Mouse (Mus musculus) brown adipose tissue, adult 24 weeks (tissue): ENCODE results near the gene Pcna. TPM values are rescaled to one million over a fixed set of nuclear protein-coding genes. Genes with fewer than 3 reads are reported as not detected.
"Not testable (repeated sequence)": the region's sequence is repeated elsewhere in the genome, so short reads cannot be mapped to it uniquely, and the experiment has no call there.

Experiments
- H3K27ac ChIP-seq: fragments of 200-500 bp; replicated peaks from 2 replicates; pipeline ENCODE4 v1.5.1; 2012; ENCODE audit warnings: low read depth, mild to moderate bottlenecking, low read length
- H3K4me1 ChIP-seq: fragments of 200-500 bp; 2 replicates; pipeline ENCODE4 v1.6.1; 2012; ENCODE audit warnings: low read length, mixed read lengths; ENCODE audit not compliant: control insufficient read depth, insufficient read depth, insufficient read length
- H3K4me3 ChIP-seq: fragments of 200-500 bp; 2 replicates; pipeline ENCODE4 v1.5.1; 2012; ENCODE audit warnings: low read depth, mild to moderate bottlenecking, low read length, moderate library complexity; ENCODE audit not compliant: insufficient read depth
- polyA plus RNA-seq: library from polyadenylated mRNA; stranded (reverse); fragments of >200 nt; gene quantifications from 2 replicates; pipeline ENCODE4 v1.2.4, GENCODE M21; 2012; ENCODE audit not compliant: missing spikeins, insufficient read depth, insufficient read length

Gene Pcna
- 46.7 and 56.1 TPM in 2 replicates for polyA plus RNA-seq

DNA sequence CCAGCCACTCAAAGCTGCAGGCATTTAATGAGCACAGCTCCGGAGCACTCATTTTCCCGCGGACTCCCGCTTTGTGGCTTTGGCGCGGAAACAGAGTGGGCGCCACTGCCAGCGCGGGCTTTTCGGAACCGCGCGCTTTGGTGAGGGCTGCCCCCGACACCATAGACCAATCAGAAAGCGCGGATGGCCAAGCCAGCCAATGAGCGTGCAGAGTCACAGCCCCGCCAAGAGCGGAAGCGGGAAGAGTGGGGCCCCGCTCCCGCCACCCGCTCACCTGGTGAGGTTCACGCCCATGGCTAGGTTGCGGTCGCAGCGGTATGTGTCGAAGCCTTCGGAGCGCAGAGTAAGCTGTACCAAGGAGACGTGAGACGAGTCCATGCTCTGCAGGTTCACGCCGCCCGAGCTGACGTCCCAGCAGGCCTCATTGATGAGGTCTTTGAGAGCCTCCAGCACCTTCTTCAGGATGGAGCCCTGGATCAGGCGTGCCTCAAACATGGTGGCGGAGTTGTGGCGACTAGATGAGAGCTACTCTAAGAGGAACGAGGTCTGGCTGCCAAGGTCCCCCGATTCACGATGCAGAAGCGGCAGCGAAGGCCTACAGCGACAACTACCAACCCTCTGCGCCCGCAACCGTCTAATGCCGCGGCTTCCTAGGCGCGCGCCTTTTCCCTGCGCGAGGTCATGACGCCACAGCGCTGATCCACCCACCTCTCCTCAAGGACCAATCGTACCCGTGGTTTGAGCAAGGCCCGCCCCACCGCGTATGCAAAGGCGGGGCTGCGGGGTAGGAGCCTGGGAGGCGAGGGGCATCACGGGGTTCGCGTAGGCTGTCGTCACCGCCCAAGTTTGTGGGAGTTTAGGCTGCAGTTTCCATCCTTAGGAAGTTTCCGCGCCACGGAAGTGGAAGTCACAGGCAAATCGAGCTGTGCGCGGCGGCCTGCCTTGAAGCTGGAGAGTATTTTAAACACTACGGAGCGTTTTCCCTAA is at the start of gene Pcna:
TSS of gene Pcna (minus strand) at position 773 of the 987 bp plus-strand sequence.
- Histone ChIP-seq H3K27ac (peak within 1 kb of the TSS; percentile 71), H3K4me3 (peak within 1 kb of the TSS; percentile 68), H3K4me1 (no peaks in the 10 kb centered on the region)

DNA sequence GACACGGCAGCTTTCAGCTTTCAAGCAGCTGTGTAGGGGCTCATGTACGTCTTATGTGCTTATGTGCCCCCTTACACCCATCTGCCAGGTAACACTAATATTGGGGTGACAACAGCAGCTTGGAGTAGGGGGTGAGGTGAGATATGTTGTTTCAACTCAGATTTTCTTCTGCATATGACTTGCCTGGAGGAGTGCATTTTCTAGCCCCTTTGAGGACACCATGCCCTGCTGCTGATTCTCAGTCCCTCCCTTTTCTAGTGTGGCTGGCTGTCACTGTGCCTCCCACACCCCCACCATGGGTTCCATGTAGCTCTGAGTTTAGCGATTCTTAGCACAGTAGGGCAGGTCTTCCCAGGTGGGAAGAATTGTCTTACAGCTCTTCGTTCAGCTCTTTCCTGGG is 48.3 kb upstream of the Pcna start:
- Histone ChIP-seq H3K4me3 (no peak overlapping the region), H3K27ac (no peak overlapping the region), H3K4me1 (no peaks in the 10 kb centered on the region)

DNA sequence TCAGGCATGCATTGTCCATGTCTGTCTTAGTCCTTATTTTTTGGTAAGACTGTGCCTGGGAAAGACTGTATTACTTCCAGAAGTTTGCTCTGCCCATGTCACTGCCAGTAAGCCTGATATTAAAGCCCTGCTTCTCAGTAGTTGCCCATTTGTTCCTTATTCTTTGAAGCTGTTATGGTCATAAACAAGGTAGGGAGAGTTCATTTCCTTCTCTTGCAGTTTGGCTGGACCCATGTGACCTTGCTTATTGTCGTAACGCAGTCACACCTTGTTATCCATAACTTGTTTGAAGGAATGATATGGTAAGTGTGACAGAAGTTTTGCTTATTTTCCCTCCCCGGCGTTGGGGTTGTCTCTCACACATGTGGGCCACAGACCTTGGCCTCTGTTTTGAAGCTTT is 45.1 kb upstream of the Pcna start:
- Histone ChIP-seq H3K4me1 (no peaks in the 10 kb centered on the region), H3K27ac (no peak overlapping the region)

DNA sequence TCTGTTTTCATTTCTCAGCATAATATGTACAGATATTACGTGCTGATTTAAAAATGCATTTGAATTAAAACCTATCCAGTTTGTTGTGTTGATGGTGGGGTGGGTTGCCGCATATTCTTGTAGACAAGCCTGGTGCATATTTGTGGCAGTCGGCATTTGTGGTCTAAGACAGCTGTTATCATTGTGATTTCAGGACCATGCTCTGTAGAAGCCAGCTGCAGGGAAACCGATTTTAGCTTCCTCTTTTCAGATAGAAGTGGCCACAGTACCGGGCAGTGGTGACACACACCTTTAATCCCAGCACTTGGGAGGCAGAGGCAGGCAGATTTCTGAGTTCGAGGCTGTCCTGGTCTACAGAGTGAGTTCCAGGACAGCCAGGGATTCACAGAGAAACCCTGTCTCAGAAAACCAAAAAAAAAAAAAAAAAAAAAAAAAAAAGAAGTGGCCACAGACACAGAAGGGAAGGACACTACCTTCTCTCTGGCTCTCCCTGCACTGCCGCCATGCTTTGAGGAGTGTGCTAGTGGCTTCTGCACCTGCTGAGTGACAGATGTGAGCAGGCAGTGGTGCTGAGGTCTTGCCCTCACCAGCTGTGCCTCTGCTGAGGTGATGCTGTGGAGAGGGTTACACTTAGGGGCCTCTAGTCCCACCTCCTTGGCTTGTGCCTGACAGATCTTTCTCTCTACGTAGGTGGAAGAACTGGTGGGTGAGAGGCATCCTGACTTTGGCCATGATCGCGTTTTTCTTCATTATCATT is 40.8 kb upstream of the Pcna start:
- Histone ChIP-seq H3K4me3 (no peak overlapping the region), H3K27ac (no peak overlapping the region), H3K4me1 (peaks cover 27% of the 10 kb centered on the region)

More for the DNA sequence above, 45.1 kb upstream of the Pcna start:
- H3K4me3 ChIP-seq: no peak overlapping the region

DNA sequence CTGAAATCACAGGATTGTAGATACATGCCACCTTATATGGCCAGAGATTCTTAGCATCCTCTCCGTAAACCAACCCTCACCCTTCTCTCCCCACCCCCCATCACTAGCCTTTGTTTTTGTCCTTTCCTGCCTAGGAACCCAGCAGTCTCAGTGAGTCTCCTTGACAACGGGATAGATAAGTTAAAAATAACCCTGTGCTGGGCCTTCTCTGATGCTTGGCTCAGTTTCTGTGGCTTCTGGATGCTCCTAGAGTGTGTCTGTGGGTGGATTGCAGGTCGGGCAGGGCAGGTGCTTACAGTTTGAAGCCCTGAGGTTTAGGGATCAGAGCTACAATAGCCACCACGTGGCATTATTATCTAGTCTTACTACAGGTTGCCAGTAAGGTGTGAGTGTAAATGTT is 39.0 kb upstream of the Pcna start:
- Histone ChIP-seq H3K27ac (0 out of 2 replicates have a peak overlapping the region, but pooled peaks have one; percentile 39), H3K4me1 (peaks cover 27% of the 10 kb centered on the region), H3K4me3 (no peak overlapping the region)

DNA sequence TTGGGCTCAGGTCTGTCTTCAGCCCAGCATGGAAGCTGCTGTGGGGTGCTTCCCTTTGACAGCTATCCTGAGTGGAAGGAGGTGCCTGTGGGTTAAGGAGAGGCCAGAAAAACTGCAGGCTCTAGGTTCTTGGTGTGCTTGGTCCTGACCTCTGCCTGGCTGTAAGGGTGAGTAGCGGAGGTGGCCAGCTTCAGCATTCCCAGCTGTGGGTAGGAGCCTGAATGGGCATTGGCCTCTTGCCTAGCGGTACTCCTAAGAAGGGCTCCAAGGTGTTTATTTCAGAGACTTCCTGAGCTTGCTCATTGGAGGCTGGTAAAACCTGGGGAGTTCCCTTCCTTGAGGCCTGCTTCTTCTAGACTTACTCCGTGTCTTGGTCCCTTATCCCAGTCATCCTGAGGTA is 38.2 kb upstream of the Pcna start:
- peaks cover 28% of the 10 kb centered on the region for H3K4me1 ChIP-seq
- peak overlapping the region; percentile 42 for H3K27ac ChIP-seq
- no peak overlapping the region for H3K4me3 ChIP-seq

DNA sequence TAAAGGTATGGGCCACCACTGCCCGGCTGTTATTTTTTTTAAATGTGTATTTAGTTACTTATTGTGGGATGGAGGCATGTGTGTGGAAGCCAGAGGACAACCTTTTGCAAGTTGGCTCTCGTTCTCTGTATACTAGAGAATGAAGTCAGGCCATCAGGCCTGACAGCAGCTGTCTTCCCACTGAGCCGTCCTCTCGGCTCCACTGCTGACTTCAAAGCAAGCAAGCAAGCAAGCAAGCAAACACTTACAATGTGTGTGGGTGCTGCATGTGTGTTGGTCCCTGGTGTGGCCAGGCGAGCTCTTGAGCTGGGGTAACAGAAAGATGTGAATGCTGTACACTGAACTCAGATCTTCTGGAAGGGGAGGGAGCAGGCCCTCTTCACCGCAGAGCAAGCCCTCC is 37.7 kb upstream of the Pcna start:
- peaks cover 30% of the 10 kb centered on the region for H3K4me1 ChIP-seq
- H3K27ac ChIP-seq: peak overlapping the region; percentile 42
- no peak overlapping the region for H3K4me3 ChIP-seq

DNA sequence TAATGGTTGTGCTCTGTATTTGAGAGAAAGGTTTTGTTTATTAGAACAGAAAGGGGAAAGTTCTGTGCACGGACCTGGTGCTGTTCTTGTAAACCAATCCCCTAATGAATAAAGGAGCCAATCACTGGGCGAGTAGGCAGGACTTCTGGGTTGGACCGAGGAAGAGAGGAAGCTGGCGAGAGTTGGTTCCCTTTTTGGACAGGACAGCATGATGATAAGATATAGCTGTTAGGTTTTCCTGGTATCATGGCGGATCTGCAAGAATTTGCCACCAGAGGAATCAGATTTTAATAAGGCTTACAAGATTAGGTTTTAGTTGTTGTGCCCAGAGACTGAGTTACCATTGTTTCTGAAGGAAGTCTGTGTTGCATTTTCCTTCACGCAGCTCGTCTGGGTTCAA is 36.1 kb upstream of the Pcna start:
- not testable (repeated sequence) for H3K4me3 ChIP-seq, H3K27ac ChIP-seq
- H3K4me1 ChIP-seq: peaks cover 41% of the 10 kb centered on the region

DNA sequence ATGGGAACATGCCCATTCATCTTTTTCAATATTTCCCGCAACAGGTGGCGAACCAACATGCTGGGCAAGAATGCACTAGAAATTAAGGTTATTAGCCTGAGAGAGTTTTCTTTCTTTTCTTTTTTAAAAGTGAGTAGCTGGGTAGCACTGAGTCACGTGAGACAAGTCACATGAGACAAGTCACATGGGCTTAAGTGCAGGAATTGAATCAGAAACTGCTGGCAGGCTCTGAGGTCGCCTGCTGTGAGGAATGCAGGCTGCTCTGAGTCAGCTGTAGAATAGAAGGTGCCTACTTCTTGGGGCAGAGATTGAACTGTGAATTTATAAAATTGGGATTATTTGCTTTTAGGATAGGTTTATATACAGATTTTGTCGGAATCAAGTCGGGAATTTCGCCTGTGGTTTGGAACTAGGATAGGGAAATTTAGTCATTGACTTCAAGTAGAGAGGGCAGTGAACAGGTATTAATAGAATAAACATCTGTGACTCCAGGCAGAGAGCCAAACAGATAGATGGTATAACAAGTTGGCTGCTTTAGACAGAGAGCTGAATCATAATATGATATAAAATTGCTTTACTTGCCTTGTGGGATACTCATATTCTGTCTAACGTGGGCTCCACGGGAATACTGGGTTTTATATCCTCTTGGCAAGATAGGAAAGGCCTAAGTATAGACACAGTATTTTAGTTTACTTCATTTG is 33.4 kb upstream of the Pcna start:
- Histone ChIP-seq H3K4me1 (peaks cover 41% of the 10 kb centered on the region), H3K4me3 (no peak overlapping the region), H3K27ac (peak overlapping the region; percentile 57)

DNA sequence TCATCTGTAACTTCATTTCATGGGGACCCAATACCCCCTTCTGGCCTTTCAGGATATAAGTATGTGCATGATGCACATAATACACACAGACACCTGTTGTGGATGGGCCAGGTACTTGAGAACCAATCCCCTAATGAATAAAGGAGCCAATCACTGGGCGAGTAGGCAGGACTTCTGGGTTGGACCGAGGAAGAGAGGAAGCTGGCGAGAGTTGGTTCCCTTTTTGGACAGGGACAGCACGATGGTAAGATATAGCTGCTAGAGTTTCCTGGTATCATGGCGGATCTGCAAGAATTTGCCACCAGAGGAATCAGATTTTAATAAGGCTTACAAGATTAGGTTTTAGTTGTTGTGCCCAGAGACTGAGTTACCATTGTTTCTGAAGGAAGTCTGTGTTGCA is 32.6 kb upstream of the Pcna start:
- H3K4me1 ChIP-seq: peaks cover 38% of the 10 kb centered on the region
- H3K27ac ChIP-seq: peak overlapping the region; percentile 92

DNA sequence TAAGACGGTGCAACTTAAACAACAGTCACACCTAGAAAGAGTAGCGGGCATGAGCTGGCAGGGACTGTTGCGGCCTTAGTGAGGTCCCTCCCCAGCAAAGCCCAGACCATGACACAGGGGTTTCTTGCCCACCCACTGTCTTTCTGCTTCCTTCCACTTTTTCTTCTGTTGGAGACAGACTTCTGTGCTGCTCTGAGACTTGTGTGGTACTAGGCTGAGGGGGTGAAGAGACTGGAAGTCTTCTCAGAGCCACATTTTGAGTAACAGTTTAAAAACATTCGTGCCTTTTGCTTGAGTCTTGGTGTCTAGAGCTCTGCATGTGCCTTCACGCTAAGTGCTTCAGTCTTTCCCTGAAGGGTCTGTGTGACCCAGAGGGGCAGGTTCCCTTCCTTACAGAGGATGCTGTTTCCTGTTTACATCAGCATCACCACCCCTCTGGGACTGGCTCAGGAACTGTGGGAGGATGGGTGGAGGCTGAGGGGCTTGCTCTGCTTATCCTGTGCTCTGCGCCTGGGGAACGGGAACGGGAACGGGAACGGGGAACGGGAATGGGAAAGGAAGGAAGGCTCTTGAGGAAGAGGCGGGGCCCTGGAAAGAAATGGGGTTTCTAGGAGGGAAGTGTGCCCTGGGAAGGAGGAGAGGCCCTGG is 31.5 kb upstream of the Pcna start:
- H3K27ac ChIP-seq: peak overlapping the region; percentile 97
- H3K4me3 ChIP-seq: peak overlapping the region; percentile 30
- H3K4me1 ChIP-seq: peaks cover 38% of the 10 kb centered on the region

More for the DNA sequence above, 32.6 kb upstream of the Pcna start:
- not testable (repeated sequence) for H3K4me3 ChIP-seq

DNA sequence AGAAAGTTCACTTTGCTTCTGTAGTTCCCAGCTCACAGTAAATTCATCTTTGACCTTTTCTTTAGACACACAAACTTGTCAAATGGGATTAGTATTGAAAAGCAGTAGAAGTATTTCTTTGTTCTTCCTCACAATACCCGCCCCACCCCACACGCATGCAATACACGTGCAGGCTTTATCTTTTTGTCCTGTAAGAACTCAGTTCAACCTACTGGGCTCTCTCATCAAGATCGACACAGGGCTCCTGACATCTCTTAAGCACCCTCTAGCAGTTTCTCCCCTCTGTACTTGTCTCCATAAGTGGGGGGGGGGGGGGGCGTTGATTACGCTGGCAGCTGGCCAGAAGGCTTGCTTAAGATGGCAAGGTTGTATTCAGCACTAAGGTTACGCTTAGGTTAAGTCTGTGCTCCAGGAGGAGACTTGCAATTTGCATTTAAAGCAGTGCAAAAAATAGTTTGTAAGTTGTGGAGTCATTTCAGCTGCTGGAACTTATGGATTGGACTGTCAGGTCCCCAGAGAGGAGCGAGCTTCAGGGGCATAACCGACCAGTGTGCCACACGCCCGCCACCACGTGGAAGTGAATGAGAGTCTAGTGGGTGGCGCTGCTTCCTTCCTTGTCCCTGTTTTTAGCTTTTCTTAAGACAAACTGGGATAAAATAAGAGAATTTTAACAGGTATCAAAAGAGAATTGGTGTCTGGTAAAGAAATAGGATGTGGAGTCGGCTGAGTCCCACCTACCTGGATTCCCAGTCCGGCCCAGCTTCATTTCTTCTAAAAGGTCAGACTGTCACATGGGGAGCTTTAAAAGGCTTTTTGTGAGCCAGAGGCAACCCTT is 30.3 kb upstream of the Pcna start:
- Histone ChIP-seq H3K4me1 (peaks cover 41% of the 10 kb centered on the region), H3K27ac (peak overlapping the region; percentile 97), H3K4me3 (no peak overlapping the region; the same call in 1 of the 2 replicates)

DNA sequence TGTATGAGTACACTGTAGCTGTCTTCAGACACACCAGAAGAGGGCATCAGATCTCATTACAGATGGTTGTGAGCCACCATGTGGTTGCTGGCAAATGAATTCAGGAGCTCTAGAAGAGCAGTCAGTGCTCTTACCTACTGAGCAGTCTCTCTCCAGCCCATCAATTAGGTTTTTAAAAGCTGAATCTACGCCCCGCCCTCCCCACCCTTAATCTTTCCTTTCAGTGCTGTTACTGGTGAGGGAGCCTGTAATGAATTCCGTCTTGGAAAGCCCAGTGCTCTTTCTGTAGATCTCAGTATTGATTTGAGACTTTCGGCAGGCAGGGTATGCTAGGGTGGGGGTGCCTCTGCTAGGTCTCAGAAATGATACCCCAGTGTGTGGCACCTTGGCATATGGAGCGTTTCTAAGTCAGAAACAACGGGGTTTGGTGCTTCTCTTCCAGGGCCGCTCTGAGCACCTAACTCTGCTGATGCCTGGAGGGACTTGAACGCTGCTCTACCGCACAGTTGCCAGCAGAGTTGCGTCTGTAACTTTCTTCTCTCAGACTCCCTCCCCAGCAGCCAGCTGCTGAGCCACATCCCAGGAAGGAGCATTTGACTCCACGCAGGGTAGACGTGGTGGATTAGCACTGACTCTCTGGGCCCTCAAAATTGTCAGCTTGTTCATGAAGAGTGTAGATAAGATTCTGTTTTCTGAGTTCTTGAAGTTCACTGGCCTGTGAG is 29.5 kb upstream of the Pcna start:
- Histone ChIP-seq H3K4me3 (no peak overlapping the region), H3K27ac (peak overlapping the region; percentile 97), H3K4me1 (peaks cover 44% of the 10 kb centered on the region)
